Mouse (Mus musculus): ENCODE results near the gene Wdr45. TPM values are rescaled to one million over a fixed set of nuclear protein-coding genes. Genes with fewer than 3 reads are reported as not detected.
A peak's percentile ranks its signal among the peaks of the same experiment; 100 is the strongest.
"Not testable (repeated sequence)": the region's sequence is repeated elsewhere in the genome, so short reads cannot be mapped to it uniquely, and the experiment has no call there.

The Wdr45 gene
- 79.0 and 80.8 TPM in 2 replicates for total RNA-seq (2021)
- long read RNA-seq, transcript Wdr45-201 (11 exons, 1,609 nt), result major isoform, 24 of 42 reads
- long read RNA-seq, partial matches to known transcripts, result 3 of 42 reads
- long read RNA-seq, other reads (novel, unspliced or antisense), result 12 of 42 reads

DNA sequence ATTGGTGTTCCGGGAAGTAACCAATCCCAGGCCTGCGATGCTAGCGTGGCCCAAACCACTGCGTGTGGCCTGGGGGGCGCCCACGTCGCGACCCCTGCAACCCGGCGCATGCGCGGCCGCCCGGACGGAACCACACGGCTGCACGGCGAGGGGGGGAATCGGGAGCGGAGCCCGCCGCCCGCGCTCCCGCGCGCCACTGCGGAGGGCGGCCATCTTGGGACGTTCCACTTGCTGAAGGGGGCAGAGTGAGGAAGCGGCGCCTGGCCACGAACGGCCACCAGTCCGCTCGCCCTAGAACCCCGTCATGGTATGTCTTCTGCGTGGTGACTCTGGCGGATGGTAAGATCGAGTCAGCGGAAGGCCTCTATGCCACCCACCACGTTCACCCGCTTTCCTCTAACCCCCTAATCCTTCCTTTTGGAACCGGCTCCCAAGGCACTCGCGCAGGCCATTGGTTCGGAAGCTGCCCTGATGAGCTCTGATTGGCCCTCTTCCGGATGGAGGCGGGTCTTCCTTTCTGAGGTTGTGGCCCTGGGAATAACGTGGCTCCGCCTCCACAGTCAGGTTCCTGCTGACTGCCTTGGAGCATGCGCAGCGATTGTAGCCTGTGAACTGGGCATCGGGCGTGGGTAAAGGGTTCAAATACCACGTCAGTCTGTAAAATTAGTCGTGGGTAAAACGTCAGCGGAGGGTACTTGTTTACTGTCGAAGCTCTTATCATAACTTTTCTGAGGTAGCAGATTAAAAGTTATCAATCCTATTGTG, at the start of gene Wdr45:
Wdr45 (plus strand) TSS at position 199 of the 765 bp plus-strand sequence.
- peak; percentile 83 for DNase-seq

- DNase-seq, result peak; percentile 36
Observed at GRCm38 (mm10) chrX:7664791-7665190, 49.3 kb upstream of the Wdr45 start.

- DNase-seq, result no peak
Observed at GRCm38 (mm10) chrX:7665739-7666502, 48.2 kb upstream of the Wdr45 start.

DNA sequence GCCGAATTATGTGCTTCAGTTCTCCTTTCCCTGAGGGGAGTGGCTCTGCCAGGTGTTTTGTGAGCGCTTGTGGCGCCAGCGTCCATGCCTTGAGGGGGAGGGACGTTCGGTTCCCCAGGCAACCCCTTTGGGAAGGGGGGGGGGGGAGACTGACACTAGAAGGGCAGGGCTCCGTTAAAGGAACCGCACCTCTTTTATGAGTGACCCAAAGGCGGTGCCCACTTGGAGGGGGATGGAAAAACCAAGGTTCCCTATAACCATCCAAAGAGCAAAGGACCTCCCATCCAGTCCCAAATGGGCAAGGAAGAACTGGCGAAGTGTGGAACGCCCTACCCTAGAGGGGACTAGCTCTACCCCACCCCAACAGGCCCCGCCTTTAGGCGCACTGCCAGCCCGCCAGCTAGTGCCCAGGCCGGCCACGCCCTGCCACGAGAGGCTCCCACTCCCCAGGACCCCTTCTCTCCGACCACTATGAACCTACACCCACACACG, 43.7 kb upstream of the Wdr45 start:
- DNase-seq, result peak; percentile 77

DNA sequence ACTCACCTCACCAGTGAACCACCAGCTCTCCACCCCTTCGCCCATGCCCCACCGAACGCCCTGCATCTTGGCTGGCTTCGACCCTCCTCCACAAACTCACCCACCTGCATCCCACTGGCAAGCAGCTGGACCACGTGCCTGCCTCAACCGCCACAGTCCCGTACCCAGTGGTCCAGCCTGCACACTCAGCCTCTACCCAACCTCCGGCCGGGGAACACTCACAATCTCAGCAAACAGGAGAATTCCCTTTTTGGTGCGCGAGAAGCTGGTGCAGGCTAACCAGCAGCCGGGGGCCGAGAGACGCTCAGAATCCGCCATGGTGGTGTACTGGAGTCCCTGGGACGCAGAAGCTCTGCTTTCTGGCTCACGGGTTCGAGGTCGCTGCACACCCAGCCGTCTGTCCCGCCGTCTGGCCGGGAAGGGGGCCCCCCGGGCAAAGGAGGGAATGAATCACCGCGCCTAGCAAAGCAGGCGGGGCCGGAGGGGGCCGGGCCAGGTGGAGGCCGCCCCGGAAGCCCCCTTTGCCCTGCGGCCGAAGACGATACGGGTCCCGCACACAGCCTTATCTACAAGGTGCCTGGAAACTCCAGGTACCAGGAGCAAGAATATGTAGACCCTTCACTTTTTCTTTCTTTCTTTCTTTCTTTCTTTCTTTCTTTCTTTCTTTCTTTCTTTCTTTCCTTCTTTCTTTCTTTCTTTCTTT, 43.1 kb upstream of the Wdr45 start, which contains the start of gene Plp2:
Plp2 (minus strand) TSS at position 470 of the 703 bp plus-strand sequence.
- DNase-seq, result peak; percentile 69

- DNase-seq, result no peak
Observed at GRCm38 (mm10) chrX:7672739-7673138, 41.4 kb upstream of the Wdr45 start.

DNA sequence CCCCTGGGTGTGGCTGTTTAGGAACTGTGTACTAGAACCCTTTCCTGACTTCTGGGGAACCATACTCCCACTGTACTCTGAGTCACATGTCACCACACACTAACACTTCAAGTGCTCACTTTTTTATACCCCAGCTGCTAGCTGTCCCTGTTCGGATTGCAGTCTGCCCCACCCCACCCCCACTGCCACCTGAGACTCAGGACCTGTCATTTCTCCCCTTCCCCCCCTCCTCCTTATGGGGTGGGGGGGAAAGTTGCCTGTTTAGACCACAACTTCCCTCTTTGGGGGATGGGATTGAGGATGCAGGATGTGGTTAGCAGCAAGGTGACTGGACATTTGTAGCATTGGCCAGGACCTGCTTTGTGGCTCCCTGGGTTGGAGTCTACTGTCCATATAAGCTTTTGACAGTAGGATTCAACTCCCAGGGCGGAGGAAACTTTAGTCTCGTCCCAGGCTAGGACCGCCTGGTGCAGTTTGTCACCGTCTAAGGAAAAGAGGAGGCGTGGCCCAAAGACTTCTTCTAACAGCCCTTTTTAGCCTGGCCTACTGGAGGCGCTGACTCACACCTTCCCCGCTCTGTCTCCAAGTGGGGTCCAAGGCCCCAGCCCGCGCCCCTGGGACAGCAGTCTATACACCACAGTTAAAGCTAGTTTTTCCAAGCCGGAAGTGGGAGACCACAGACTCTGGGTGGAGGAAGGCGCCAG, 40.4 kb upstream of the Wdr45 start:
- no peak for DNase-seq

- no peak for DNase-seq
Observed at GRCm38 (mm10) chrX:7674284-7675000, 39.7 kb upstream of the Wdr45 start.

DNA sequence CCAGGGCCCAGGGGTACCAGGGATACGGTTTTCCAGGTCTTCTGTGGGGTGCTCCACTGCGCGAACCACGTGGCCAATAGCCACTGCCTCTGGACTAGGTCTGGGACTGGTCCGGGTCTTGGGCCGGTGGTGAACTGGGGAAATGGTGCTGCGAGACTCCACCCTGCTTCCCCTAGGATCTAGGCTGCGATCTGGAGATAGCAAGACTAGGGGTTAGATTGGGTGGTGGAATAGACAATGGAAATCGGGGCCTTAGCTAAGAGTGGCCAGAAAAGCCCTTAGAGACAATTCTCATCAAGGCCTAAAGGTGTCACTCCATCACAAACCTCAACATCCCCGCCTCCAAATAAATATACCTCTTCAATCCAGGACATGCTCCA, 39.1 kb upstream of the Wdr45 start:
- no peak for DNase-seq

- no peak for DNase-seq
Observed at GRCm38 (mm10) chrX:7678986-7679385, 35.1 kb upstream of the Wdr45 start.

- peak; percentile 91 for DNase-seq
Observed at GRCm38 (mm10) chrX:7679405-7680056, 34.6 kb upstream of the Wdr45 start.

DNA sequence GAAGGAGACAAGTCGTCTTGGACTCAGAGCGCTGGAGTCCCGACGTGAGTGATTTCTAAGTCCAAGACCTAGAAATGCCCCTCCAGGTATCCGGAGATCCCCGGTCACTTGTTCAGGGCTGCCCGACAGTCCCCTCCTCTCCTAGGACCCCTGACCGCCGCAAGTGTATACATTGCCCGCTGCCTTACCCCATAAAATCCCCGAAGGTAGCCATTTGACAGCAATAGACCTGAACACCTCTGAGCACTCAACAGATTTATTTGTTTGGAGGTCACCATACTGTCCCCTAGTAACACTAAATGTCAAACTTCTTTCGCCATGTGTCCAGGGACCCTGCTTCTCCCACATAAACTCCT, 34.1 kb upstream of the Wdr45 start:
- no peak for DNase-seq

GRCm38 (mm10) chrX:7680864-7681263, 33.3 kb upstream of the Wdr45 start, which contains the start of gene Magix:
TSS of gene Magix (minus strand) at chrX:7681251.
- no peak for DNase-seq

DNA sequence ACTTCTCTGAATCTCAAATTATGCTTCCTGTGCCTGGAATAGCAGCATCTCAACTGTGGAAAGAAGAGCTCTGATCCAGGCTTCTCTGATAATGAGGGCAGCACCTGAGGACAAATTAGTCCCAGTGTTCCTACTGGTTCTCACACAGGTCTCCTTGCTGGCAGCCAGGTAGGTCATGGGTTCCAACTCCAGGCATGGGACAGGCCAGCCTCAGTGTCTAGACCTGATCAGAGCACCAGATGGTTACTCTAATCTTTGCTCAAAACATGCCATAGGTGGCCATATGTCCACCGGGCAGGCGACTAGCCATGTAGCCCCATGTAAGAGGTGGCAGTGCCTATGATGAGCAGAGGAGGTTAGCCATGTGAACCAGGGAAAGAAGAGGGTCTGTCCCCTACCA, 25.8 kb upstream of the Wdr45 start:
- DNase-seq, result no peak

- no peak for DNase-seq
Observed at GRCm38 (mm10) chrX:7690486-7690885, 23.6 kb upstream of the Wdr45 start.

DNA sequence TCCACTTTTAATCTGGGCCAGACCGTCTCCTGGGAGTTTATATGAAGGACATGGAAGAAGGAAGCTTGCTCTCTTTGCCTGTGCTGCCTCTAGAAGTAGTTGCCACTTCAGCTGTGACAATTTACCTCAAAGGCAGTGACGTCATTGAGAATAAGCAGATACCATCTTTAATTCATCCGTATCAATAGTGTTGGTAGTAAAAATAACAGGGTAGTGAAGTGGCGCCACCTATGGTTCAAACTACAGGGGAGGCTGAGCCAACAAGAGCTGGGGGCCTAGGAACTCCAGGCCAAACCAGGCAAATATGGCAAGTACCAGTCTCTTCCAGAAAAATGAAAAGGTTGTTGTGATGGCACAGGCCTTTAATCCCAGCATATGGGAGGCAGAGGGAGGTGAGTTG, 21.3 kb upstream of the Wdr45 start:
- DNase-seq, result peak; percentile 9

DNA sequence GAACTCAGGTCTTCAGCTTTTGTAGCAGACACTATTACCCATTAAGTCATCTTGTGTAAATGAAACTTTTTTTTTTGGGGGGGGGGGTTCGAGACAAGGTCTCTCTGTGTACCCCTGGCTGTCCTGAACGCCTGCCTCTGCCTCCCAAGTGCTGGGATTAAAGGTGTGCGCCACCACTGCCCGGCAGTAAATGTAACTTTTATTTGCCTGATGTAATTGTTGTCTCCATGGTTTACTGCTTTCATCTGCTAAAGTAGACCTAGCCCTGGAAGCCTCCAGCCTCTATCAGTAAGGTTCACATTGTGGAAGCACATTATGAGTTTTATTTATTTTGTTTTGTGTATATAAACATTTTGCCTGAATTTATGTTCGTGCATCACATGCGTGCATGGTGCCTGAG, 17.6 kb upstream of the Wdr45 start:
- no peak for DNase-seq

DNA sequence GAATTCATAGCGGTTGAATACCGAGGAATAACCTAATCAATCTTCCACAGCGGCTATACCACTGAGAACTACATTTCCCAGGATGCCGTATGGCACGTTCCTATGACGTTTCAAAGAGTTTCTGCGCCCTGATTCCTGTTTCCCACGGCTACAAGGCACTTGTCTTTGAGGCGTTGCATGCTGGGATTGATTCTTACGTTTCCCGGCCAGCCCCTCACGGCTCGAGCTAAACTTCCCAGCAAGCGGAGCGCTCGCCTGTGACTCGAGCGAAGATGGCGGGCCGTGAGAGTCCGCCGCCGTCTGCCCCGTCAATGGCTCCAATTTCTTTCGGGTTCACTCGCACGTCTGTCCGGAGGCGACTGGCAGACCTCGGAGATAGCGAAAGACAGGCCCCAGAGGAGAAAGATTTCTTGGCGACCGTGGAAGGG, 17.2 kb upstream of the Wdr45 start, which contains the start of gene Gpkow:
Gpkow (plus strand) TSS at position 178 of the 428 bp plus-strand sequence.
- peak; percentile 66 for DNase-seq

- not testable (repeated sequence) for DNase-seq
Observed at GRCm38 (mm10) chrX:7713764-7714134, 384 bp upstream of the Wdr45 start.

DNA sequence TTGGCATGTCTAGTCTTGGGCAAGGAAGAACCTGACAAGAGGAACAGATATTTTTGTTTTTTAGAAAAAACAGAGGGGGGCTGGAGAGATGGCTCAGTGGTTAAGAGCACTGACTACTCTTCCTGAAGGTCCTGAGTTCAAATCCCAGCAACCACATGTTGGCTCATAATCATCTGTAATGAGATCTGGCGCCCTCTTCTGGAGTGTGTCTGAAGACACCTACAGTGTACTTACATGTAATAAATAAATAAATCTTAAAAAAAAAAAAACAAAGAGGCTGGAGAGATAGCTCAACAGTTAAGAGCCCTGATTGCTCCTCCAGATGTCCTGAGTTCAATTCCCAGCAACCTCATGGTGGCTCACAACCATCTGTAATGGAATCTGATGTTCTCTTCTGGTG, 1.9 kb downstream of the Wdr45 start:
- not testable (repeated sequence) for DNase-seq
